Mouse (Mus musculus): ENCODE results near the gene Vmn1r46.

DNA sequence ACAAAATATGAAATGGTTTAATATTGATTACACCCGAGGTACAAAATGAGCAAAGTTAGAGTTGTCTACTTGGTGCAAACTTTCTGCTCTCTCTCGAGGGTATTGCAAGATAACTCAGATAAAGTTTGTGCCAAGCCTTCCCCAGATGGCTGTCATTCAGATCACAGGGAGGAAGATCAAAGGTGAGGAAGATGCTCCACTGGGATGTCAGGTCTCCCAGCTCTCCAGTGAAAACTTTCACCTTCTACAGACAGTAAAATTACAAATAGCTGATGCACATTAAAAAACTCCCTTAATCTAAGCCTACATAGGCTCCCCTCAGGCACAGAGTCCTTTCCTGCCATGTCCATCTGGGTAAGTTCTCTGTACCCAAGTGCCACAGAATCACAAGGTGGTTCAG, at the start of gene Vmn1r46:
- no peak for TF ChIP-seq EP300 (IDR thresholded peaks at IDR 0.05)
- TF ChIP-seq CTCF (IDR thresholded peaks at IDR 0.05), result no peak
